Mouse (Mus musculus) right cerebral cortex, postnatal 14 days (tissue): Measurements from ENCODE around the gene Nr5a2.

ENCODE experiments used
- DNase-seq: peaks from one replicate; pipeline ENCODE4 v3.0.0; 2022

The Nr5a2 gene

GRCm38 (mm10) chr1:136960428-136961012 lies at the start of gene Nr5a2:
TSS of gene Nr5a2 (minus strand) at chr1:136960448.
- DNase-seq: no peak

- no peak for DNase-seq
Observed at GRCm38 (mm10) chr1:137008726-137009239, 48.5 kb upstream of the Nr5a2 start.

GRCm38 (mm10) chr1:137003816-137004215 lies 43.6 kb upstream of the Nr5a2 start:
- no peak for DNase-seq

GRCm38 (mm10) chr1:137003144-137003543 lies 42.9 kb upstream of the Nr5a2 start:
- DNase-seq: no peak

- DNase-seq: no peak
Observed at GRCm38 (mm10) chr1:136991762-136992352, 31.6 kb upstream of the Nr5a2 start.

GRCm38 (mm10) chr1:136980253-136980893 lies 20.1 kb upstream of the Nr5a2 start:
- DNase-seq: no peak

- DNase-seq: no peak
Observed at GRCm38 (mm10) chr1:136977867-136978266, 17.6 kb upstream of the Nr5a2 start.

GRCm38 (mm10) chr1:136974040-136974439 lies 13.8 kb upstream of the Nr5a2 start:
- DNase-seq: no peak

GRCm38 (mm10) chr1:136973016-136973415 lies 12.8 kb upstream of the Nr5a2 start:
- DNase-seq: no peak

GRCm38 (mm10) chr1:136970995-136971394 lies 10.7 kb upstream of the Nr5a2 start:
- no peak for DNase-seq

- DNase-seq: no peak
Observed at GRCm38 (mm10) chr1:136966728-136967386, 6.6 kb upstream of the Nr5a2 start.

GRCm38 (mm10) chr1:136959491-136959890 lies 757 bp downstream of the Nr5a2 start:
- DNase-seq: no peak

GRCm38 (mm10) chr1:136958666-136959065 lies 1.6 kb downstream of the Nr5a2 start:
- DNase-seq: no peak

GRCm38 (mm10) chr1:136958185-136958584 lies 2.1 kb downstream of the Nr5a2 start:
- DNase-seq: no peak

- DNase-seq: no peak
Observed at GRCm38 (mm10) chr1:136957696-136958095, 2.6 kb downstream of the Nr5a2 start.

GRCm38 (mm10) chr1:136954108-136954494 lies 6.1 kb downstream of the Nr5a2 start:
- no peak for DNase-seq

GRCm38 (mm10) chr1:136953444-136954107 lies 6.7 kb downstream of the Nr5a2 start:
- DNase-seq: no peak

- no peak for DNase-seq
Observed at GRCm38 (mm10) chr1:136952609-136953311, 7.5 kb downstream of the Nr5a2 start.

- DNase-seq: no peak
Observed at GRCm38 (mm10) chr1:136951946-136952531, 8.2 kb downstream of the Nr5a2 start.

- DNase-seq: no peak
Observed at GRCm38 (mm10) chr1:136951155-136951650, 9.0 kb downstream of the Nr5a2 start.

- DNase-seq: no peak
Observed at GRCm38 (mm10) chr1:136949323-136949741, 10.9 kb downstream of the Nr5a2 start.
